Mouse (Mus musculus): ENCODE results near the gene Tnnt3.

GRCm38 (mm10) chr7:142550935-142551373 is 52.3 kb downstream of the Tnnt3 start:
- TF ChIP-seq POLR2A (IDR thresholded peaks at IDR 0.05; ENCODE audit: borderline replicate concordance, insufficient read depth, low read length) (no peak), CTCF (IDR thresholded peaks at IDR 0.05; ENCODE audit: borderline replicate concordance, insufficient read depth, low read depth, low read length) (no peak)
